Mouse (Mus musculus) megakaryocyte, embryonic 14.5 days (primary cell): ENCODE results near the gene Tnk2.

Experiments used
- FLI1 ChIP-seq: IDR thresholded peaks from 2 replicates; pipeline ENCODE4 v1.6.1; 2012; ENCODE audit warnings: low read length, inconsistent platforms, mixed read lengths
- GATA1 ChIP-seq: IDR thresholded peaks from 3 replicates; pipeline ENCODE4 v1.6.1; 2012; ENCODE audit warnings: mixed read lengths, low read length, inconsistent platforms, borderline replicate concordance

DNA sequence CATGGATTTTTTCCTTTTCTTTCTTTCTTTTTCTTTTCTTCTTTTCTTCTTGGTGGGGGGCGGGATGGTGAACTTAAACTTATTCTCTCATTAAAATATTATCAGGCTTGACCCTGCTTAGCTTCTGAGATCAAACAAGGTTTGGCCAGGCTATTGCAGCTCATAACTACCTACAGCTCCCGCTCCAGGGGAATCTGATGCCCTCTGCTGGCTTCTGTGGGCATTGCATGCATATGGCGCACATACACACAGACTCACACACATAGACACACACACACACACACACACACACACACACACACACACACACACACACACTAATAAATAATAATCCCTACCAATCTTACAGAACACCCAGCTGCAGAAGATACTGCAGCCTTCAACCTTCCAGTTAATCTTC lies 61.9 kb downstream of the Tnk2 start:
- TF ChIP-seq GATA1 (no peak), FLI1 (no peak)
